Mouse (Mus musculus) heart, postnatal 4 days (tissue): ENCODE results near the gene Spryd4. TPM values are rescaled to one million over a fixed set of nuclear protein-coding genes. Genes with fewer than 3 reads are reported as not detected.
"Not testable (repeated sequence)": the region's sequence is repeated elsewhere in the genome, so short reads cannot be mapped to it uniquely, and the experiment has no call there.

Experiments used
- DNase-seq: peaks from one replicate; pipeline ENCODE4 v3.0.0; 2021
- total RNA-seq, 2 experiments: library from RNA; stranded (reverse); gene quantifications; 2 replicates each; pipeline ENCODE4 v1.2.3; 2021

Gene Spryd4
- total RNA-seq, result 10 to 100 TPM; 39.6 to 41.5 TPM

- peak; percentile 93 for DNase-seq
These were observed at the start of gene Spryd4 for GRCm38 (mm10) chr10:128211390-128212108. Spryd4 (minus strand) TSS chr10:128211807.

GRCm38 (mm10) chr10:128260376-128260775 is 48.8 kb upstream of the Spryd4 start:
- not testable (repeated sequence) for DNase-seq

- DNase-seq, result no peak
These were observed 48.3 kb upstream of the Spryd4 start for GRCm38 (mm10) chr10:128259946-128260345.

GRCm38 (mm10) chr10:128258953-128259352 is 47.3 kb upstream of the Spryd4 start:
- no peak for DNase-seq

- no peak for DNase-seq
These were observed 44.7 kb upstream of the Spryd4 start for GRCm38 (mm10) chr10:128256328-128256727.

GRCm38 (mm10) chr10:128255925-128256324 is 44.3 kb upstream of the Spryd4 start:
- no peak for DNase-seq

- DNase-seq, result no peak
These were observed 42.2 kb upstream of the Spryd4 start, which contains the start of gene Apon for GRCm38 (mm10) chr10:128253677-128254255. Apon (plus strand) TSS chr10:128254096.

- DNase-seq, result no peak
These were observed 39.0 kb upstream of the Spryd4 start for GRCm38 (mm10) chr10:128250565-128250964.

- peak; percentile 58 for DNase-seq
These were observed 35.6 kb upstream of the Spryd4 start for GRCm38 (mm10) chr10:128247020-128247732.

- DNase-seq, result no peak
These were observed 32.5 kb upstream of the Spryd4 start for GRCm38 (mm10) chr10:128244121-128244520.

GRCm38 (mm10) chr10:128243252-128243651 is 31.6 kb upstream of the Spryd4 start:
- peak; percentile 45 for DNase-seq

- no peak for DNase-seq
These were observed 28.5 kb upstream of the Spryd4 start for GRCm38 (mm10) chr10:128240131-128240530.

GRCm38 (mm10) chr10:128239140-128239539 is 27.5 kb upstream of the Spryd4 start:
- DNase-seq, result no peak

- peak; percentile 53 for DNase-seq
These were observed 26.3 kb upstream of the Spryd4 start for GRCm38 (mm10) chr10:128237807-128238480.

- DNase-seq, result no peak
These were observed 24.7 kb upstream of the Spryd4 start for GRCm38 (mm10) chr10:128236321-128236720.

- DNase-seq, result peak; percentile 60
These were observed 20.9 kb upstream of the Spryd4 start for GRCm38 (mm10) chr10:128232420-128232985.

- DNase-seq, result peak; percentile 91
These were observed 20.3 kb upstream of the Spryd4 start, which contains the start of gene Timeless for GRCm38 (mm10) chr10:128231697-128232419. Timeless (plus strand) TSS chr10:128232065.

GRCm38 (mm10) chr10:128231146-128231545 is 19.5 kb upstream of the Spryd4 start:
- no peak for DNase-seq

GRCm38 (mm10) chr10:128230582-128230981 is 19.0 kb upstream of the Spryd4 start:
- DNase-seq, result no peak

- DNase-seq, result no peak
These were observed 16.4 kb upstream of the Spryd4 start for GRCm38 (mm10) chr10:128228009-128228408.

- DNase-seq, result no peak
These were observed 16.0 kb upstream of the Spryd4 start for GRCm38 (mm10) chr10:128227592-128227991.

- DNase-seq, result no peak
These were observed 13.9 kb upstream of the Spryd4 start, which contains the start of gene Mip for GRCm38 (mm10) chr10:128225538-128225937. Mip (plus strand) TSS chr10:128225838.
